Mouse (Mus musculus): ENCODE results near the gene Card9. TPM values are rescaled to one million over a fixed set of nuclear protein-coding genes. Genes with fewer than 3 reads are reported as not detected.
A peak's percentile ranks its signal among the peaks of the same experiment; 100 is the strongest.

Card9 gene
- polyA plus RNA-seq, 1 experiment from 2014 or later, result 1.8 TPM

GRCm38 (mm10) chr2:26358667-26359320 lies 1.9 kb downstream of the Card9 start:
- Histone ChIP-seq H3K9ac (ENCODE audit: low read length) (no peak overlapping the region), H3K27me3 (ENCODE audit: control insufficient read depth, insufficient read depth, low read length) (no peaks in the 10 kb centered on the region), H3K4me1 (replicated peaks; ENCODE audit: control insufficient read depth, insufficient read depth, low read length) (no peaks in the 10 kb centered on the region), H3K36me3 (ENCODE audit: control insufficient read depth, insufficient read depth, low read length) (no peaks in the 10 kb centered on the region), H3K9me3 (ENCODE audit: control insufficient read depth, low read length) (no peaks in the 10 kb centered on the region), H3K4me3 (ENCODE audit: low read depth, low read length) (no peak overlapping the region), H3K27ac (ENCODE audit: low read depth, low read length) (no peak overlapping the region), H3K4me2 (ENCODE audit: low read depth, low read length, severe bottlenecking) (no peak overlapping the region)
- DNase-seq (ENCODE audit: low spot score) (no peak), ATAC-seq (replicated peaks; ENCODE audit: low FRiP score) (no peak)
- WGBS, result 87% methylated on average over 13 of the region's 13 CpGs

- Histone ChIP-seq H3K4me3 (ENCODE audit: low read depth, low read length) (no peak overlapping the region), H3K27me3 (ENCODE audit: control insufficient read depth, insufficient read depth, low read length) (no peaks in the 10 kb centered on the region), H3K4me2 (ENCODE audit: low read depth, low read length, severe bottlenecking) (no peak overlapping the region), H3K36me3 (ENCODE audit: control insufficient read depth, insufficient read depth, low read length) (no peaks in the 10 kb centered on the region), H3K27ac (ENCODE audit: low read depth, low read length) (no peak overlapping the region), H3K4me1 (replicated peaks; ENCODE audit: control insufficient read depth, insufficient read depth, low read length) (no peaks in the 10 kb centered on the region), H3K9ac (ENCODE audit: low read length) (no peak overlapping the region), H3K9me3 (ENCODE audit: control insufficient read depth, low read length) (no peaks in the 10 kb centered on the region)
- ATAC-seq (replicated peaks; ENCODE audit: low FRiP score) (no peak), DNase-seq (ENCODE audit: low spot score) (no peak)
- WGBS, result 41% methylated on average over 15 of the region's 15 CpGs
Measured at GRCm38 (mm10) chr2:26357484-26357883, 3.2 kb downstream of the Card9 start.

GRCm38 (mm10) chr2:26356678-26357077 lies 4.0 kb downstream of the Card9 start:
- Histone ChIP-seq H3K4me3 (ENCODE audit: low read depth, low read length) (no peak overlapping the region), H3K9ac (ENCODE audit: low read length) (no peak overlapping the region), H3K27ac (ENCODE audit: low read depth, low read length) (no peak overlapping the region), H3K4me1 (replicated peaks; ENCODE audit: control insufficient read depth, insufficient read depth, low read length) (no peaks in the 10 kb centered on the region), H3K4me2 (ENCODE audit: low read depth, low read length, severe bottlenecking) (no peak overlapping the region), H3K27me3 (ENCODE audit: control insufficient read depth, insufficient read depth, low read length) (no peaks in the 10 kb centered on the region), H3K9me3 (ENCODE audit: control insufficient read depth, low read length) (no peaks in the 10 kb centered on the region), H3K36me3 (ENCODE audit: control insufficient read depth, insufficient read depth, low read length) (no peaks in the 10 kb centered on the region)
- no peak for ATAC-seq (replicated peaks; ENCODE audit: low FRiP score)
- no peak for DNase-seq (ENCODE audit: low spot score)
- 72% methylated on average over 7 of the region's 7 CpGs for WGBS

- WGBS, result 84% methylated on average over 4 of the region's 4 CpGs
- Histone ChIP-seq H3K36me3 (ENCODE audit: control insufficient read depth, insufficient read depth, low read length) (no peaks in the 10 kb centered on the region), H3K27me3 (ENCODE audit: control insufficient read depth, insufficient read depth, low read length) (no peaks in the 10 kb centered on the region), H3K4me3 (ENCODE audit: low read depth, low read length) (no peak overlapping the region), H3K4me2 (ENCODE audit: low read depth, low read length, severe bottlenecking) (no peak overlapping the region), H3K9ac (ENCODE audit: low read length) (no peak overlapping the region), H3K27ac (ENCODE audit: low read depth, low read length) (no peak overlapping the region), H3K9me3 (ENCODE audit: control insufficient read depth, low read length) (no peaks in the 10 kb centered on the region), H3K4me1 (replicated peaks; ENCODE audit: control insufficient read depth, insufficient read depth, low read length) (peaks cover under 1% of the 10 kb centered on the region; the same call in 1 of the 2 replicates)
- ATAC-seq (replicated peaks; ENCODE audit: low FRiP score) (no peak), DNase-seq (ENCODE audit: low spot score) (no peak)
Measured at GRCm38 (mm10) chr2:26356231-26356630, 4.5 kb downstream of the Card9 start.

- no peak overlapping the region for H3K4me2 ChIP-seq (ENCODE audit: low read depth, low read length, severe bottlenecking)
- H3K9ac ChIP-seq (ENCODE audit: low read length), result no peak overlapping the region
- no peaks in the 10 kb centered on the region for H3K9me3 ChIP-seq (ENCODE audit: control insufficient read depth, low read length)
- 92% methylated on average over 4 of the region's 4 CpGs for whole genome bisulfite sequencing
- no peak overlapping the region for H3K27ac ChIP-seq (ENCODE audit: low read depth, low read length)
- H3K4me3 ChIP-seq (ENCODE audit: low read depth, low read length), result no peak overlapping the region
- ATAC-seq (replicated peaks; ENCODE audit: low FRiP score) (no peak), DNase-seq (ENCODE audit: low spot score) (no peak)
- peaks cover 9% of the 10 kb centered on the region for H3K4me1 ChIP-seq (replicated peaks; ENCODE audit: control insufficient read depth, insufficient read depth, low read length)
- no peaks in the 10 kb centered on the region for H3K36me3 ChIP-seq (ENCODE audit: control insufficient read depth, insufficient read depth, low read length)
- no peaks in the 10 kb centered on the region for H3K27me3 ChIP-seq (ENCODE audit: control insufficient read depth, insufficient read depth, low read length)
Measured at GRCm38 (mm10) chr2:26354401-26354800, 6.3 kb downstream of the Card9 start.

- H3K4me3 ChIP-seq (ENCODE audit: low read depth, low read length), result peak overlapping the region; percentile 82
- peak overlapping the region; percentile 89 for H3K4me2 ChIP-seq (ENCODE audit: low read depth, low read length, severe bottlenecking)
- H3K27ac ChIP-seq (ENCODE audit: low read depth, low read length), result no peak overlapping the region
- peaks cover 9% of the 10 kb centered on the region for H3K4me1 ChIP-seq (replicated peaks; ENCODE audit: control insufficient read depth, insufficient read depth, low read length)
- no peaks in the 10 kb centered on the region for H3K36me3 ChIP-seq (ENCODE audit: control insufficient read depth, insufficient read depth, low read length)
- H3K9ac ChIP-seq (ENCODE audit: low read length), result no peak overlapping the region
- H3K27me3 ChIP-seq (ENCODE audit: control insufficient read depth, insufficient read depth, low read length), result no peaks in the 10 kb centered on the region
- no peak for ATAC-seq (replicated peaks; ENCODE audit: low FRiP score)
- DNase-seq (ENCODE audit: low spot score), result no peak
- 90% methylated on average over 11 of the region's 11 CpGs for WGBS
- H3K9me3 ChIP-seq (ENCODE audit: control insufficient read depth, low read length), result no peaks in the 10 kb centered on the region
Measured at GRCm38 (mm10) chr2:26353066-26353980, 7.4 kb downstream of the Card9 start.

GRCm38 (mm10) chr2:26352291-26352910 lies 8.3 kb downstream of the Card9 start:
- H3K9me3 ChIP-seq (ENCODE audit: control insufficient read depth, low read length), result no peaks in the 10 kb centered on the region
- peak overlapping the region; percentile 89 for H3K4me2 ChIP-seq (ENCODE audit: low read depth, low read length, severe bottlenecking)
- peak; percentile 45 for ATAC-seq (replicated peaks; ENCODE audit: low FRiP score)
- H3K4me3 ChIP-seq (ENCODE audit: low read depth, low read length), result peak overlapping the region; percentile 82
- H3K27me3 ChIP-seq (ENCODE audit: control insufficient read depth, insufficient read depth, low read length), result no peaks in the 10 kb centered on the region
- no peak overlapping the region for H3K27ac ChIP-seq (ENCODE audit: low read depth, low read length)
- peak overlapping the region; percentile 92 for H3K9ac ChIP-seq (ENCODE audit: low read length)
- WGBS, result 3% methylated on average over 35 of the region's 36 CpGs
- no peaks in the 10 kb centered on the region for H3K36me3 ChIP-seq (ENCODE audit: control insufficient read depth, insufficient read depth, low read length)
- peak; percentile 71 for DNase-seq (ENCODE audit: low spot score)
- H3K4me1 ChIP-seq (replicated peaks; ENCODE audit: control insufficient read depth, insufficient read depth, low read length), result peaks cover 9% of the 10 kb centered on the region

- Histone ChIP-seq H3K27me3 (ENCODE audit: control insufficient read depth, insufficient read depth, low read length) (no peaks in the 10 kb centered on the region), H3K9me3 (ENCODE audit: control insufficient read depth, low read length) (no peaks in the 10 kb centered on the region), H3K4me1 (replicated peaks; ENCODE audit: control insufficient read depth, insufficient read depth, low read length) (peaks cover 9% of the 10 kb centered on the region), H3K4me2 (ENCODE audit: low read depth, low read length, severe bottlenecking) (peak within 1 kb of the TSS; percentile 89), H3K36me3 (ENCODE audit: control insufficient read depth, insufficient read depth, low read length) (peaks cover 3% of the 10 kb centered on the region; the same call in 1 of the 2 replicates), H3K27ac (ENCODE audit: low read depth, low read length) (0 out of 2 replicates have a peak within 1 kb of the TSS, but pooled peaks have one; percentile 8), H3K4me3 (ENCODE audit: low read depth, low read length) (peak within 1 kb of the TSS; percentile 82), H3K9ac (ENCODE audit: low read length) (peak within 1 kb of the TSS; percentile 92)
- DNase-seq (ENCODE audit: low spot score), result peak; percentile 96
- WGBS, result 3% methylated on average over 62 of the region's 62 CpGs
- ATAC-seq (replicated peaks; ENCODE audit: low FRiP score), result peak; percentile 83
Measured at GRCm38 (mm10) chr2:26351358-26352290, 9.1 kb downstream of the Card9 start, which contains the start of gene Dnlz. Dnlz (minus strand) TSS chr2:26352110.

Data from forebrain, embryonic 11.5 days (tissue).